Mouse (Mus musculus) testis, adult 2 months (tissue): ENCODE measurements around the gene Aifm1.

ENCODE experiments used
- CTCF ChIP-seq: fragments of 200-500 bp; IDR thresholded peaks from 2 replicates; pipeline ENCODE4 v1.5.1; 2012; ENCODE audit warnings: low read depth, mild to moderate bottlenecking, inconsistent platforms, low read length, moderate library complexity; ENCODE audit not compliant: control insufficient read depth, insufficient read depth, insufficient replicate concordance
- POLR2A ChIP-seq: fragments of 200-500 bp; IDR thresholded peaks from 2 replicates; pipeline ENCODE4 v1.6.1; 2012; ENCODE audit warnings: low read depth, mild to moderate bottlenecking, inconsistent platforms, low read length, moderate library complexity; ENCODE audit not compliant: control insufficient read depth

DNA sequence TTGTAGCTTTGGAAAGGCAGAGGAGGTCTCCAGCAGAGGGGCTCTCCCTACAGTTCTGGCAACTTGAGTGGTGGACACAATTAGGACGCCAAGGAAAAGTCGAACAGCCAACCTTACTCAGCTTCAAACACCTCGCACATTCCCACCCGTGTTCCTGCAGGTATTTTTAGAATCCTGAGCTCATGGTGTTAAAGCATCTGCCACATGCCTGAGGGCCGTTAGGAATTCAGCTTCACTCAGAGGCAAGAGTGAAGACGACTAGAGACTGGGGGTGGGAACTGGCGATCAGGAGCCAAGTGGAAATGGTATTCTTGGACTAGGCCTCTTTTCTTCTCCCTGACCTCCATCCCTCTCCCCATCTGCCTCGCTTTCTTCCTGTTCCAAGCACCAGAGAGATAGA, 12.5 kb upstream of the Aifm1 start:
- TF ChIP-seq CTCF (no peak), POLR2A (no peak)
